Mouse (Mus musculus): ENCODE measurements at regions not wholly inside any gene's neighbourhood (a gene's known extent, or its start where the extent isn't known, plus 50 kb on each side); places are given as distances from the start of the nearest gene placed in this dataset.

- 47% methylated on average over 8 of the region's 8 CpGs for WGBS
- no peaks in the 10 kb centered on the region for H3K36me3 ChIP-seq (ENCODE audit: control insufficient read depth, insufficient read depth)
- H3K27me3 ChIP-seq (ENCODE audit: control insufficient read depth, insufficient read depth, low read length) = no peaks in the 10 kb centered on the region
- H3K9ac ChIP-seq (ENCODE audit: low read length) = no peak overlapping the region
- peaks cover 6% of the 10 kb centered on the region for H3K9me3 ChIP-seq (replicated peaks; ENCODE audit: control insufficient read depth, low read length)
- ATAC-seq (replicated peaks; ENCODE audit: extremely low read depth, insufficient read depth, low FRiP score) = no peak
- H3K4me3 ChIP-seq (ENCODE audit: low read length) = no peak overlapping the region
- peaks cover 15% of the 10 kb centered on the region for H3K4me1 ChIP-seq (ENCODE audit: control insufficient read depth, insufficient read depth, low read length)
- no peak overlapping the region for H3K27ac ChIP-seq (ENCODE audit: low read length)
- no peak overlapping the region for H3K4me2 ChIP-seq (ENCODE audit: low read depth, low read length)
These were observed 231.9 kb downstream of the 4933412E24Rik start for GRCm38 (mm10) chr15:59784556-59784929.

GRCm38 (mm10) chr15:59783782-59784555 is 232.4 kb downstream of the 4933412E24Rik start:
- no peak for ATAC-seq (replicated peaks; ENCODE audit: extremely low read depth, insufficient read depth, low FRiP score)
- 15% methylated on average over 22 of the region's 22 CpGs for WGBS
- H3K4me2 ChIP-seq (ENCODE audit: low read depth, low read length) = peak overlapping the region; percentile 38; the same call in 1 of the 2 replicates
- no peak overlapping the region for H3K27ac ChIP-seq (ENCODE audit: low read length)
- H3K27me3 ChIP-seq (ENCODE audit: control insufficient read depth, insufficient read depth, low read length) = no peaks in the 10 kb centered on the region
- no peak overlapping the region for H3K4me3 ChIP-seq (ENCODE audit: low read length)
- peaks cover 6% of the 10 kb centered on the region for H3K9me3 ChIP-seq (replicated peaks; ENCODE audit: control insufficient read depth, low read length)
- peaks cover 15% of the 10 kb centered on the region for H3K4me1 ChIP-seq (ENCODE audit: control insufficient read depth, insufficient read depth, low read length)
- no peaks in the 10 kb centered on the region for H3K36me3 ChIP-seq (ENCODE audit: control insufficient read depth, insufficient read depth)
- 0 out of 2 replicates have a peak overlapping the region, but pooled peaks have one; percentile 19 for H3K9ac ChIP-seq (ENCODE audit: low read length)

GRCm38 (mm10) chr15:59783393-59783781 is 233.0 kb downstream of the 4933412E24Rik start:
- Histone ChIP-seq H3K36me3 (ENCODE audit: control insufficient read depth, insufficient read depth) (no peaks in the 10 kb centered on the region), H3K9ac (ENCODE audit: low read length) (no peak overlapping the region), H3K9me3 (replicated peaks; ENCODE audit: control insufficient read depth, low read length) (peaks cover 6% of the 10 kb centered on the region), H3K27me3 (ENCODE audit: control insufficient read depth, insufficient read depth, low read length) (no peaks in the 10 kb centered on the region), H3K27ac (ENCODE audit: low read length) (no peak overlapping the region), H3K4me1 (ENCODE audit: control insufficient read depth, insufficient read depth, low read length) (peaks cover 15% of the 10 kb centered on the region), H3K4me2 (ENCODE audit: low read depth, low read length) (peak overlapping the region; percentile 38; the same call in 1 of the 2 replicates), H3K4me3 (ENCODE audit: low read length) (no peak overlapping the region)
- 8% methylated on average over 6 of the region's 6 CpGs for whole genome bisulfite sequencing
- no peak for ATAC-seq (replicated peaks; ENCODE audit: extremely low read depth, insufficient read depth, low FRiP score)

- no peak overlapping the region for H3K27ac ChIP-seq (ENCODE audit: low read length)
- H3K9me3 ChIP-seq (replicated peaks; ENCODE audit: control insufficient read depth, low read length) = no peaks in the 10 kb centered on the region
- no peaks in the 10 kb centered on the region for H3K36me3 ChIP-seq (ENCODE audit: control insufficient read depth, insufficient read depth)
- peaks cover 26% of the 10 kb centered on the region for H3K4me1 ChIP-seq (ENCODE audit: control insufficient read depth, insufficient read depth, low read length)
- H3K9ac ChIP-seq (ENCODE audit: low read length) = no peak overlapping the region
- H3K4me3 ChIP-seq (ENCODE audit: low read length) = no peak overlapping the region
- no peaks in the 10 kb centered on the region for H3K27me3 ChIP-seq (ENCODE audit: control insufficient read depth, insufficient read depth, low read length)
- H3K4me2 ChIP-seq (ENCODE audit: low read depth, low read length) = no peak overlapping the region
- ATAC-seq (replicated peaks; ENCODE audit: extremely low read depth, insufficient read depth, low FRiP score) = no peak
- 81% methylated on average over 1 of the region's 1 CpGs for WGBS
These were observed 235.9 kb downstream of the 4933412E24Rik start for GRCm38 (mm10) chr15:59780506-59780905.

- Histone ChIP-seq H3K4me1 (ENCODE audit: control insufficient read depth, insufficient read depth, low read length) (peaks cover 12% of the 10 kb centered on the region), H3K9me3 (replicated peaks; ENCODE audit: control insufficient read depth, low read length) (no peaks in the 10 kb centered on the region), H3K4me2 (ENCODE audit: low read depth, low read length) (no peak overlapping the region), H3K4me3 (ENCODE audit: low read length) (no peak overlapping the region), H3K9ac (ENCODE audit: low read length) (no peak overlapping the region), H3K27me3 (ENCODE audit: control insufficient read depth, insufficient read depth, low read length) (no peaks in the 10 kb centered on the region), H3K36me3 (ENCODE audit: control insufficient read depth, insufficient read depth) (no peaks in the 10 kb centered on the region), H3K27ac (ENCODE audit: low read length) (peak overlapping the region; percentile 46; the same call in 1 of the 2 replicates)
- peak; percentile 85 for ATAC-seq (replicated peaks; ENCODE audit: extremely low read depth, insufficient read depth, low FRiP score)
- 58% methylated on average over 13 of the region's 13 CpGs for WGBS
These were observed 239.0 kb downstream of the 4933412E24Rik start for GRCm38 (mm10) chr15:59777307-59777871.

- no peaks in the 10 kb centered on the region for H3K36me3 ChIP-seq (ENCODE audit: control insufficient read depth, insufficient read depth)
- H3K4me2 ChIP-seq (ENCODE audit: low read depth, low read length) = no peak overlapping the region
- H3K27me3 ChIP-seq (ENCODE audit: control insufficient read depth, insufficient read depth, low read length) = no peaks in the 10 kb centered on the region
- H3K27ac ChIP-seq (ENCODE audit: low read length) = peak overlapping the region; percentile 34; the same call in 1 of the 2 replicates
- H3K9me3 ChIP-seq (replicated peaks; ENCODE audit: control insufficient read depth, low read length) = 0 out of 2 replicates have a peak, but pooled peaks cover 3% of the 10 kb centered on the region
- no peak overlapping the region for H3K9ac ChIP-seq (ENCODE audit: low read length)
- 60% methylated on average over 3 of the region's 3 CpGs for WGBS
- no peak overlapping the region for H3K4me3 ChIP-seq (ENCODE audit: low read length)
- no peak for ATAC-seq (replicated peaks; ENCODE audit: extremely low read depth, insufficient read depth, low FRiP score)
- H3K4me1 ChIP-seq (ENCODE audit: control insufficient read depth, insufficient read depth, low read length) = peaks cover 12% of the 10 kb centered on the region
These were observed 240.6 kb downstream of the 4933412E24Rik start for GRCm38 (mm10) chr15:59775781-59776180.

GRCm38 (mm10) chr15:59773983-59774382 is 242.4 kb downstream of the 4933412E24Rik start:
- Histone ChIP-seq H3K27me3 (ENCODE audit: control insufficient read depth, insufficient read depth, low read length) (no peaks in the 10 kb centered on the region), H3K4me3 (ENCODE audit: low read length) (no peak overlapping the region), H3K9me3 (replicated peaks; ENCODE audit: control insufficient read depth, low read length) (peaks cover 3% of the 10 kb centered on the region; the same call in 1 of the 2 replicates), H3K27ac (ENCODE audit: low read length) (no peak overlapping the region), H3K9ac (ENCODE audit: low read length) (no peak overlapping the region), H3K36me3 (ENCODE audit: control insufficient read depth, insufficient read depth) (no peaks in the 10 kb centered on the region), H3K4me2 (ENCODE audit: low read depth, low read length) (no peak overlapping the region), H3K4me1 (ENCODE audit: control insufficient read depth, insufficient read depth, low read length) (peaks cover 12% of the 10 kb centered on the region)
- WGBS = 76% methylated on average over 2 of the region's 2 CpGs
- ATAC-seq (replicated peaks; ENCODE audit: extremely low read depth, insufficient read depth, low FRiP score) = no peak

GRCm38 (mm10) chr15:59772595-59772994 is 243.8 kb downstream of the 4933412E24Rik start:
- H3K36me3 ChIP-seq (ENCODE audit: control insufficient read depth, insufficient read depth) = no peaks in the 10 kb centered on the region
- WGBS = 83% methylated on average over 2 of the region's 2 CpGs
- no peaks in the 10 kb centered on the region for H3K27me3 ChIP-seq (ENCODE audit: control insufficient read depth, insufficient read depth, low read length)
- ATAC-seq (replicated peaks; ENCODE audit: extremely low read depth, insufficient read depth, low FRiP score) = no peak
- H3K27ac ChIP-seq (ENCODE audit: low read length) = no peak overlapping the region
- H3K4me1 ChIP-seq (ENCODE audit: control insufficient read depth, insufficient read depth, low read length) = peaks cover 12% of the 10 kb centered on the region
- no peak overlapping the region for H3K4me3 ChIP-seq (ENCODE audit: low read length)
- no peak overlapping the region for H3K4me2 ChIP-seq (ENCODE audit: low read depth, low read length)
- H3K9me3 ChIP-seq (replicated peaks; ENCODE audit: control insufficient read depth, low read length) = peaks cover 3% of the 10 kb centered on the region; the same call in 1 of the 2 replicates
- H3K9ac ChIP-seq (ENCODE audit: low read length) = no peak overlapping the region

GRCm38 (mm10) chr15:59762061-59762460 is 254.4 kb downstream of the 4933412E24Rik start:
- Histone ChIP-seq H3K9me3 (replicated peaks; ENCODE audit: control insufficient read depth, low read length) (no peaks in the 10 kb centered on the region), H3K4me2 (ENCODE audit: low read depth, low read length) (no peak overlapping the region), H3K9ac (ENCODE audit: low read length) (no peak overlapping the region), H3K27me3 (ENCODE audit: control insufficient read depth, insufficient read depth, low read length) (no peaks in the 10 kb centered on the region), H3K4me1 (ENCODE audit: control insufficient read depth, insufficient read depth, low read length) (peaks cover 12% of the 10 kb centered on the region), H3K27ac (ENCODE audit: low read length) (no peak overlapping the region), H3K4me3 (ENCODE audit: low read length) (no peak overlapping the region), H3K36me3 (ENCODE audit: control insufficient read depth, insufficient read depth) (no peaks in the 10 kb centered on the region)
- WGBS = 88% methylated on average over 6 of the region's 6 CpGs
- ATAC-seq (replicated peaks; ENCODE audit: extremely low read depth, insufficient read depth, low FRiP score) = no peak
